In genomic region chr4:125717881-125718280, GRCm38 (mm10) we compare ENCODE assay signal across 23 mouse cellular contexts.
DNase-seq lines count a peak whose midpoint lies in the region; ATAC-seq lines count a peak whose summit lies in the region.
"Had no signal": no experiment of that assay in that cellular context is flagged by ENCODE, and none has a peak within 500 bp of the region (broad histone marks: within the 10 kb centered on the region; RNA-seq: fewer than 3 reads in every experiment).

No protein-coding gene starts in this region.

- peak overlapping the region; percentile 3; the same call in 1 of the 2 replicates for H3K4me2 ChIP-seq in forebrain, embryonic 14.5 days (ENCODE audit: low read length)
- no peak overlapping the region for H3K4me2 ChIP-seq in forebrain, embryonic 12.5 days
- no peak overlapping the region for H3K4me2 ChIP-seq in hindbrain, embryonic 12.5 days (replicated peaks)
- no peak overlapping the region for H3K4me2 ChIP-seq in hindbrain, embryonic 13.5 days
- H3K4me2 ChIP-seq in neural tube, embryonic 13.5 days = peak overlapping the region; percentile 7; the same call in 1 of the 2 replicates
- H3K4me2 ChIP-seq: heart, embryonic 13.5 days; intestine, embryonic 15.5 days had no signal

- H3K4me3 ChIP-seq in forebrain, embryonic 14.5 days (ENCODE audit: low read depth, low read length) = no peak overlapping the region
- H3K4me3 ChIP-seq in forebrain, embryonic 12.5 days (replicated peaks) = no peak overlapping the region
- H3K4me3 ChIP-seq in hindbrain, embryonic 12.5 days = no peak overlapping the region
- H3K4me3 ChIP-seq in hindbrain, embryonic 13.5 days = no peak overlapping the region
- H3K4me3 ChIP-seq in neural tube, embryonic 13.5 days = no peak overlapping the region
- H3K4me3 ChIP-seq: heart, adult 2 months; heart, embryonic 10.5 days; heart, embryonic 13.5 days; intestine, embryonic 15.5 days had no signal

- ATAC-seq in forebrain, embryonic 14.5 days = no peak
- no peak for ATAC-seq in forebrain, embryonic 12.5 days (ENCODE audit: low FRiP score)
- no peak for ATAC-seq in hindbrain, embryonic 12.5 days (ENCODE audit: low FRiP score)
- no peak for ATAC-seq in hindbrain, embryonic 13.5 days (ENCODE audit: low FRiP score)
- ATAC-seq in neural tube, embryonic 13.5 days (ENCODE audit: low read depth) = no peak
- ATAC-seq: intestine, embryonic 15.5 days had no signal

- peaks cover 20% of the 10 kb centered on the region for H3K4me1 ChIP-seq in forebrain, embryonic 14.5 days (ENCODE audit: control insufficient read depth, insufficient read depth, low read length)
- peaks cover 38% of the 10 kb centered on the region for H3K4me1 ChIP-seq in forebrain, embryonic 12.5 days
- peaks cover 42% of the 10 kb centered on the region for H3K4me1 ChIP-seq in hindbrain, embryonic 12.5 days
- H3K4me1 ChIP-seq in hindbrain, embryonic 13.5 days (replicated peaks) = peaks cover 51% of the 10 kb centered on the region
- peaks cover 69% of the 10 kb centered on the region for H3K4me1 ChIP-seq in neural tube, embryonic 13.5 days (replicated peaks)
- H3K4me1 ChIP-seq: heart, embryonic 13.5 days; intestine, embryonic 15.5 days had no signal

- H3K27me3 ChIP-seq in forebrain, embryonic 14.5 days (replicated peaks; ENCODE audit: control insufficient read depth, insufficient read depth, low read length) = no peaks in the 10 kb centered on the region; the same call in 1 of the 2 replicates
- H3K27me3 ChIP-seq in forebrain, embryonic 12.5 days = peaks cover 42% of the 10 kb centered on the region
- H3K27me3 ChIP-seq in hindbrain, embryonic 12.5 days = no peaks in the 10 kb centered on the region; the same call in none of the 2 replicates
- H3K27me3 ChIP-seq in hindbrain, embryonic 13.5 days = 0 out of 2 replicates have a peak, but pooled peaks cover 3% of the 10 kb centered on the region
- H3K27me3 ChIP-seq in neural tube, embryonic 13.5 days = peaks cover 3% of the 10 kb centered on the region; the same call in 1 of the 2 replicates
- H3K27me3 ChIP-seq: intestine, embryonic 15.5 days had no signal

- H3K36me3 ChIP-seq in forebrain, embryonic 14.5 days (ENCODE audit: control insufficient read depth, insufficient read depth, low read length) = no peaks in the 10 kb centered on the region
- no peaks in the 10 kb centered on the region for H3K36me3 ChIP-seq in forebrain, embryonic 12.5 days (replicated peaks)
- H3K36me3 ChIP-seq in hindbrain, embryonic 12.5 days = no peaks in the 10 kb centered on the region
- H3K36me3 ChIP-seq in hindbrain, embryonic 13.5 days = no peaks in the 10 kb centered on the region
- no peaks in the 10 kb centered on the region for H3K36me3 ChIP-seq in neural tube, embryonic 13.5 days
- H3K36me3 ChIP-seq: G1E; heart, embryonic 10.5 days; heart, embryonic 13.5 days; intestine, embryonic 15.5 days had no signal

- no peaks in the 10 kb centered on the region for H3K9me3 ChIP-seq in forebrain, embryonic 14.5 days (replicated peaks; ENCODE audit: control insufficient read depth, low read length)
- no peaks in the 10 kb centered on the region for H3K9me3 ChIP-seq in forebrain, embryonic 12.5 days
- H3K9me3 ChIP-seq in hindbrain, embryonic 12.5 days (replicated peaks) = no peaks in the 10 kb centered on the region
- H3K9me3 ChIP-seq in hindbrain, embryonic 13.5 days = no peaks in the 10 kb centered on the region
- no peaks in the 10 kb centered on the region for H3K9me3 ChIP-seq in neural tube, embryonic 13.5 days
- H3K9me3 ChIP-seq: heart, embryonic 10.5 days; heart, embryonic 13.5 days; intestine, embryonic 15.5 days had no signal

- H3K9ac ChIP-seq in forebrain, embryonic 14.5 days (ENCODE audit: low read length) = no peak overlapping the region
- H3K9ac ChIP-seq in forebrain, embryonic 12.5 days = no peak overlapping the region
- no peak overlapping the region for H3K9ac ChIP-seq in hindbrain, embryonic 12.5 days
- H3K9ac ChIP-seq in hindbrain, embryonic 13.5 days = no peak overlapping the region
- H3K9ac ChIP-seq in neural tube, embryonic 13.5 days = no peak overlapping the region; the same call in 1 of the 2 replicates
- H3K9ac ChIP-seq: heart, embryonic 13.5 days; intestine, embryonic 15.5 days had no signal

- 12% methylated on average over 6 of the region's 6 CpGs for WGBS in forebrain, embryonic 14.5 days
- WGBS in forebrain, embryonic 12.5 days = 23% methylated on average over 6 of the region's 6 CpGs
- 51% methylated on average over 5 of the region's 6 CpGs for WGBS in hindbrain, embryonic 12.5 days
- WGBS in hindbrain, embryonic 13.5 days = 35% methylated on average over 6 of the region's 6 CpGs
- 17% methylated on average over 6 of the region's 6 CpGs for WGBS in neural tube, embryonic 13.5 days

- H3K27ac ChIP-seq in forebrain, embryonic 14.5 days (ENCODE audit: low read depth, low read length) = no peak overlapping the region
- H3K27ac ChIP-seq in forebrain, embryonic 12.5 days = no peak overlapping the region
- H3K27ac ChIP-seq in hindbrain, embryonic 12.5 days = peak overlapping the region; percentile 62; the same call in 1 of the 2 replicates
- no peak overlapping the region; the same call in 1 of the 2 replicates for H3K27ac ChIP-seq in hindbrain, embryonic 13.5 days
- H3K27ac ChIP-seq in neural tube, embryonic 13.5 days (replicated peaks) = peak overlapping the region; percentile 83
- H3K27ac ChIP-seq: heart, adult 2 months; heart, embryonic 10.5 days; heart, embryonic 13.5 days; intestine, embryonic 15.5 days had no signal

- peak; percentile 38 for DNase-seq in forebrain, embryonic 14.5 days (ENCODE audit: low spot score)
- DNase-seq in Muller cell, postnatal 12 days (ENCODE audit: inconsistent ontology term) = peak; percentile 56
- no peak for DNase-seq in kidney, adult 11 months
- no peak for DNase-seq in embryo, embryonic 10 days (ENCODE audit: low spot score)
- DNase-seq: adrenal gland, adult 2 months; adrenal gland, postnatal 14 days; B cell, adult 2 months; cerebellum, adult 11-12 months; cerebellum, adult 8-10 months; cerebellum, postnatal 10 days; cerebellum, postnatal 36 days; gastrocnemius, postnatal 10 days; gastrocnemius, postnatal 36 days; heart, adult 2 months; kidney, adult 18-20 months had no signal

Comparison
In these comparisons a context has a peak if more than half of its experiments do, and no peak if none do; other contexts are left out.
1. H3K27ac ChIP-seq: peak in hindbrain, embryonic 12.5 days (single experiment) and neural tube, embryonic 13.5 days (single experiment); none in forebrain, embryonic 14.5 days (single experiment), forebrain, embryonic 12.5 days (single experiment) and hindbrain, embryonic 13.5 days (single experiment).
2. H3K4me2 ChIP-seq: peak in forebrain, embryonic 14.5 days (single experiment) and neural tube, embryonic 13.5 days (single experiment); none in forebrain, embryonic 12.5 days (single experiment), hindbrain, embryonic 12.5 days (single experiment) and hindbrain, embryonic 13.5 days (single experiment).
3. DNase-seq: peak in forebrain, embryonic 14.5 days (single experiment) and Muller cell, postnatal 12 days (single experiment); none in kidney, adult 11 months (single experiment) and embryo, embryonic 10 days (single experiment).